Mouse (Mus musculus) stomach, postnatal 0 days (tissue): ENCODE data around the gene Pitpnm3. TPM values are rescaled to one million over a fixed set of nuclear protein-coding genes. Genes with fewer than 3 reads are reported as not detected.
A peak's percentile ranks its signal among the peaks of the same experiment; 100 is the strongest.

Experiments
- ATAC-seq: fragments of 200-750 bp; cut with Nextera tagmentation; 2 replicates; pipeline ENCODE4 v1.8.0; 2017; ENCODE audit not compliant: low FRiP score, low TSS enrichment
- DNase-seq: peaks from one replicate; pipeline ENCODE4 v3.0.0-alpha.2; 2016; ENCODE audit warnings: low spot score
- H3K27ac ChIP-seq: fragments of 300-500 bp; sonication (generic); replicated peaks from 2 replicates; pipeline ENCODE4 v1.5.1; 2014; ENCODE audit warnings: mild to moderate bottlenecking, control low read depth
- H3K27me3 ChIP-seq: fragments of 300-500 bp; sonication (generic); 2 replicates; pipeline ENCODE4 v1.6.1; 2014; ENCODE audit warnings: low read length; ENCODE audit not compliant: control insufficient read depth, insufficient read depth
- H3K36me3 ChIP-seq: fragments of 300-500 bp; sonication (generic); 2 replicates; pipeline ENCODE4 v1.6.1; 2014; ENCODE audit warnings: low read length, mixed read lengths; ENCODE audit not compliant: control insufficient read depth, insufficient read depth
- H3K4me1 ChIP-seq: fragments of 300-500 bp; sonication (generic); replicated peaks from 2 replicates; pipeline ENCODE4 v1.6.1; 2014; ENCODE audit warnings: antibody characterized with exemption; ENCODE audit not compliant: control insufficient read depth, insufficient read depth
- H3K4me2 ChIP-seq: fragments of 300-500 bp; sonication (generic); replicated peaks from 2 replicates; pipeline ENCODE4 v1.6.1; 2014; ENCODE audit warnings: low read depth, mild to moderate bottlenecking, control low read depth, moderate library complexity
- H3K4me3 ChIP-seq: fragments of 300-500 bp; sonication (generic); 2 replicates; pipeline ENCODE4 v1.5.1; 2014; ENCODE audit warnings: low read depth, low read length, control low read depth
- H3K9ac ChIP-seq: fragments of 300-500 bp; sonication (generic); 2 replicates; pipeline ENCODE4 v1.6.1; 2014; ENCODE audit warnings: mild to moderate bottlenecking, low read length, control low read depth, mixed read lengths
- H3K9me3 ChIP-seq: fragments of 300-500 bp; sonication (generic); 2 replicates; pipeline ENCODE4 v1.6.1; 2016; ENCODE audit warnings: low read length; ENCODE audit not compliant: control insufficient read depth
- CTCF ChIP-seq: IDR thresholded peaks from 2 replicates; pipeline ENCODE4 v1.5.1; 2016; ENCODE audit warnings: antibody characterized with exemption, low read depth, mild to moderate bottlenecking, moderate library complexity
- EP300 ChIP-seq: optimal IDR thresholded peaks from 2 replicates; pipeline ENCODE3; 2016; ENCODE audit warnings: antibody characterized with exemption
- WGBS: fragments of 180-500 bp; shearing (Covaris S2); extraction: QIAGEN DNeasy Blood & Tissue Kit; methylation state at CpG from one replicate; pipeline ENCODE4 v1.1.7; 2014; 5-methylcytosine and 5-hydroxymethylcytosine counted together
- polyA plus RNA-seq: library from polyadenylated mRNA; unstranded; fragments of >200 nt; fragmentation: Nextera tagmentation; extraction: Ambion mirVana; gene quantifications from 2 replicates; pipeline ENCODE4 v1.2.1, GENCODE M21; 2015

The Pitpnm3 gene
- polyA plus RNA-seq, 1 experiment from 2014 or later, result 1.2 TPM

DNA sequence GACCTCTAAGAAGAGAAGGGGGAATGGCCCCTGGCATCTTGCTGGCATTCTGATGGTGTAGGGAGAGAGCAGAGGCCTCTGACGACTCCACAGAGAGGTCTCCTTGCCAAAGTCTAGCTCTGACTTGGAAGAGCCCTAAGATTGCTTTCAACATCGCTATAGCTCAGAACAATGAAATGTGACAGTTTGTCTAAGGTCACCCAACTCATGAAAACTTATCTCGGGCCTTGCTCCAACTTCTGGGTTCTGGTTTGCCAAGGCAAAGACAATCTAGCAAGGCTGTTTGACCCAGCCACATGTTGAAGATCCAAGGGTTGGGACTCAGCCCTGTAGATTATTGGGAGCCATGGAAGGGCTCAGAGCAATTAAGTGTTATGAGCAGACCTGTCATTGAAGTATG, 91.3 kb downstream of the Pitpnm3 start:
- ATAC-seq (no peak), DNase-seq (no peak)
- TF ChIP-seq EP300, result no peak
- no peak for TF ChIP-seq CTCF
- H3K9ac ChIP-seq, result no peak overlapping the region
- no peak overlapping the region for H3K4me2 ChIP-seq
- H3K27me3 ChIP-seq, result no peaks in the 10 kb centered on the region
- no peak overlapping the region for H3K4me3 ChIP-seq
- 66% methylated on average over 3 of the region's 3 CpGs for WGBS
- peaks cover 8% of the 10 kb centered on the region; the same call in 1 of the 2 replicates for H3K36me3 ChIP-seq
- peaks cover 11% of the 10 kb centered on the region for H3K4me1 ChIP-seq
- no peak overlapping the region for H3K27ac ChIP-seq
- H3K9me3 ChIP-seq, result no peaks in the 10 kb centered on the region

GRCm38 (mm10) chr11:72042631-72043030, 92.9 kb downstream of the Pitpnm3 start:
- H3K4me1 ChIP-seq, result peaks cover 11% of the 10 kb centered on the region
- H3K4me3 ChIP-seq, result peak overlapping the region; percentile 61
- ATAC-seq, result no peak
- peak overlapping the region; percentile 59; the same call in 1 of the 2 replicates for H3K9ac ChIP-seq
- no peak overlapping the region for H3K27ac ChIP-seq
- WGBS, result under 1% methylated on average over 14 of the region's 14 CpGs
- H3K36me3 ChIP-seq, result peaks cover 8% of the 10 kb centered on the region; the same call in 1 of the 2 replicates
- no peak for DNase-seq
- H3K9me3 ChIP-seq, result no peaks in the 10 kb centered on the region
- no peaks in the 10 kb centered on the region for H3K27me3 ChIP-seq
- peak overlapping the region; percentile 90 for H3K4me2 ChIP-seq
- TF ChIP-seq EP300 (no peak), CTCF (no peak)

GRCm38 (mm10) chr11:72041768-72042607, 93.6 kb downstream of the Pitpnm3 start, which contains the start of gene Pimreg:
Pimreg (plus strand) TSS chr11:72042032.
- ATAC-seq (peak; percentile 80), DNase-seq (peak; percentile 82)
- H3K36me3 ChIP-seq, result peaks cover 8% of the 10 kb centered on the region; the same call in 1 of the 2 replicates
- H3K9ac ChIP-seq, result peak within 1 kb of the TSS; percentile 59
- TF ChIP-seq EP300, result peak; percentile 24
- peak; percentile 54 for TF ChIP-seq CTCF
- peak within 1 kb of the TSS; percentile 61 for H3K4me3 ChIP-seq
- H3K4me1 ChIP-seq, result peaks cover 11% of the 10 kb centered on the region
- H3K9me3 ChIP-seq, result no peaks in the 10 kb centered on the region
- under 1% methylated on average over 51 of the region's 52 CpGs for WGBS
- H3K27ac ChIP-seq, result no peak within 1 kb of the TSS
- no peaks in the 10 kb centered on the region for H3K27me3 ChIP-seq
- peak within 1 kb of the TSS; percentile 90 for H3K4me2 ChIP-seq

DNA sequence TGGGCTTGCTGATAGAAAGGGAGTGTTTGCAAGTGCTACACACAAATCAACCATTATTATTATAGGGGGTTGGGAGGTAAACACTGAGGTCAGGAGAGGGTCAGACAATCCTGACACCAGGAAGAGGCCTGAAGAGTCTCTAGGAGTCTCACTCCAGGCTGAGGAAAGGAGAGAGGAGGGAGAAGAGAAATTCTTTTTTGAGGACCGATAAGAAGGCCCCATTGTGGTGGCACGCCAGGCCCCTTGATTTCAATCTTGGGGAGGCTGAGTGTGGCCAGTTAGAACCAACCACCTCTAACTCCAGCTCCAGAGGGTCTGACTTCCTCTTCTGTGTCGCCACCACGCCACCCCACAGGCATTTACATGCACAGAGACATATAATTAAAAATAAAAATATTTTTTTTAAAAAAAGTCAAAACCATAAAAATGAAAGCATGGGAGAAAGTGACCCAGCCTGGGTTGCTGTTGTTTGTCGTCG, 94.2 kb downstream of the Pitpnm3 start:
- WGBS, result 17% methylated on average over 6 of the region's 6 CpGs
- Histone ChIP-seq H3K9me3 (no peaks in the 10 kb centered on the region), H3K27me3 (no peaks in the 10 kb centered on the region), H3K27ac (no peak overlapping the region), H3K9ac (peak overlapping the region; percentile 48; the same call in 1 of the 2 replicates), H3K4me3 (peak overlapping the region; percentile 61), H3K36me3 (peaks cover 4% of the 10 kb centered on the region; the same call in 1 of the 2 replicates), H3K4me2 (peak overlapping the region; percentile 90), H3K4me1 (peaks cover 11% of the 10 kb centered on the region)
- no peak for ATAC-seq
- no peak for DNase-seq
- TF ChIP-seq EP300, result no peak
- TF ChIP-seq CTCF, result no peak

- Histone ChIP-seq H3K4me2 (no peak overlapping the region), H3K36me3 (no peaks in the 10 kb centered on the region), H3K27me3 (no peaks in the 10 kb centered on the region), H3K27ac (no peak overlapping the region), H3K9ac (no peak overlapping the region), H3K9me3 (no peaks in the 10 kb centered on the region), H3K4me3 (no peak overlapping the region), H3K4me1 (peaks cover 11% of the 10 kb centered on the region)
- WGBS, result 37% methylated on average over 16 of the region's 16 CpGs
- no peak for ATAC-seq
- TF ChIP-seq EP300 (no peak), CTCF (no peak)
- DNase-seq, result no peak
Measured at GRCm38 (mm10) chr11:72039599-72040386, 95.8 kb downstream of the Pitpnm3 start.
